Mouse (Mus musculus) myocyte (in vitro differentiated cells): Measurements from ENCODE around the gene Prpf4.

Experiments
- CEBPB ChIP-seq: IDR thresholded peaks from 2 replicates; pipeline ENCODE4 v1.6.1; 2011; ENCODE audit warnings: mild to moderate bottlenecking, moderate library complexity; ENCODE audit not compliant: poor library complexity, insufficient read depth, severe bottlenecking
- MYOG ChIP-seq, 3 experiments: IDR thresholded peaks; one replicate each; pipeline ENCODE4 v1.6.1; 2011; ENCODE audit warnings: control low read depth in 2 of 3, low read depth in 2 of 3, mild to moderate bottlenecking in 2 of 3; ENCODE audit not compliant: insufficient read length in 2 of 3, control insufficient read depth in 1 of 3, insufficient read depth in 1 of 3
- POLR2A ChIP-seq: IDR thresholded peaks from one replicate; pipeline ENCODE4 v1.6.1; 2011; ENCODE audit warnings: low read depth, mild to moderate bottlenecking, control low read depth, moderate library complexity; ENCODE audit not compliant: insufficient read length
- SRF ChIP-seq: IDR thresholded peaks from one replicate; pipeline ENCODE4 v1.6.1; 2011; ENCODE audit warnings: low read depth; ENCODE audit not compliant: control insufficient read depth, insufficient read length
- USF1 ChIP-seq: IDR thresholded peaks from one replicate; pipeline ENCODE4 v1.6.1; 2011; ENCODE audit warnings: low read depth, mild to moderate bottlenecking, control low read depth, moderate library complexity

- TF ChIP-seq POLR2A (no peak), SRF (no peak), USF1 (no peak), MYOG (IDR thresholded peaks at IDR 0.05; ENCODE audit: control insufficient read depth in 1 of 3, insufficient read depth in 1 of 3, insufficient read length in 2 of 3, low read depth in 2 of 3) (no peak), CEBPB (no peak)
These were observed 22.9 kb downstream of the Prpf4 start for GRCm38 (mm10) chr4:62431522-62431921.
